Mouse (Mus musculus): ENCODE results near the gene Tpk1.
"Not testable (repeated sequence)": the region's sequence is repeated elsewhere in the genome, so short reads cannot be mapped to it uniquely, and the experiment has no call there.

Gene Tpk1

GRCm38 (mm10) chr6:43638865-43639264, 27.2 kb downstream of the Tpk1 start:
- no peak for DNase-seq

GRCm38 (mm10) chr6:43638119-43638518, 28.0 kb downstream of the Tpk1 start:
- DNase-seq: no peak

GRCm38 (mm10) chr6:43636980-43637638, 29.0 kb downstream of the Tpk1 start:
- no peak for DNase-seq

GRCm38 (mm10) chr6:43633308-43633963, 32.6 kb downstream of the Tpk1 start:
- no peak for DNase-seq

GRCm38 (mm10) chr6:43632871-43633270, 33.2 kb downstream of the Tpk1 start:
- no peak for DNase-seq

- not testable (repeated sequence) for DNase-seq
Measured at GRCm38 (mm10) chr6:43623448-43623847, 42.6 kb downstream of the Tpk1 start.

GRCm38 (mm10) chr6:43619258-43619657, 46.8 kb downstream of the Tpk1 start:
- no peak for DNase-seq

- no peak for DNase-seq
Measured at GRCm38 (mm10) chr6:43611770-43612169, 54.3 kb downstream of the Tpk1 start.

- no peak for DNase-seq
Measured at GRCm38 (mm10) chr6:43590841-43591541, 75.1 kb downstream of the Tpk1 start.

- DNase-seq: no peak
Measured at GRCm38 (mm10) chr6:43585274-43585673, 80.8 kb downstream of the Tpk1 start.

GRCm38 (mm10) chr6:43581809-43582208, 84.3 kb downstream of the Tpk1 start:
- DNase-seq: no peak

- DNase-seq: no peak
Measured at GRCm38 (mm10) chr6:43567885-43568284, 98.2 kb downstream of the Tpk1 start.

GRCm38 (mm10) chr6:43562474-43562873, 103.6 kb downstream of the Tpk1 start:
- DNase-seq: no peak

GRCm38 (mm10) chr6:43551410-43551809, 114.7 kb downstream of the Tpk1 start:
- DNase-seq: no peak

- no peak for DNase-seq
Measured at GRCm38 (mm10) chr6:43546537-43546936, 119.5 kb downstream of the Tpk1 start.

GRCm38 (mm10) chr6:43537252-43537870, 128.7 kb downstream of the Tpk1 start:
- DNase-seq: no peak

GRCm38 (mm10) chr6:43535459-43535858, 130.6 kb downstream of the Tpk1 start:
- no peak for DNase-seq

- no peak for DNase-seq
Measured at GRCm38 (mm10) chr6:43533323-43533722, 132.8 kb downstream of the Tpk1 start.

- no peak for DNase-seq
Measured at GRCm38 (mm10) chr6:43532822-43533221, 133.3 kb downstream of the Tpk1 start.

- no peak for DNase-seq
Measured at GRCm38 (mm10) chr6:43531996-43532395, 134.1 kb downstream of the Tpk1 start.

GRCm38 (mm10) chr6:43528996-43529395, 137.1 kb downstream of the Tpk1 start:
- no peak for DNase-seq

GRCm38 (mm10) chr6:43525028-43525427, 141.1 kb downstream of the Tpk1 start:
- DNase-seq: no peak

GRCm38 (mm10) chr6:43522046-43522445, 144.0 kb downstream of the Tpk1 start:
- no peak for DNase-seq

GRCm38 (mm10) chr6:43520218-43520617, 145.9 kb downstream of the Tpk1 start:
- DNase-seq: no peak
